Mouse (Mus musculus) thymus, adult 2 months (tissue): ENCODE data around the gene Als2. TPM values are rescaled to one million over a fixed set of nuclear protein-coding genes. Genes with fewer than 3 reads are reported as not detected.

Source experiments
- DNase-seq: peaks from one replicate; pipeline ENCODE4 v3.0.0; 2021
- H3K27ac ChIP-seq: fragments of 200-500 bp; 2 replicates; pipeline ENCODE4 v1.5.1; 2012; ENCODE audit warnings: low read length, control low read depth; ENCODE audit not compliant: control insufficient read depth, insufficient read depth
- H3K27me3 ChIP-seq: fragments of 200-500 bp; 2 replicates; pipeline ENCODE4 v1.6.1; 2012; ENCODE audit warnings: mild to moderate bottlenecking, low read length, moderate library complexity, mixed read lengths; ENCODE audit not compliant: control insufficient read depth, insufficient read depth
- H3K36me3 ChIP-seq: fragments of 200-500 bp; 2 replicates; pipeline ENCODE4 v1.6.1; 2012; ENCODE audit warnings: mild to moderate bottlenecking, low read length, moderate library complexity; ENCODE audit not compliant: control insufficient read depth, insufficient read depth
- H3K4me1 ChIP-seq: fragments of 200-500 bp; replicated peaks from 2 replicates; pipeline ENCODE4 v1.6.1; 2012; ENCODE audit warnings: low read length; ENCODE audit not compliant: control insufficient read depth, insufficient read depth
- H3K4me3 ChIP-seq: fragments of 200-500 bp; 2 replicates; pipeline ENCODE4 v1.5.1; 2012; ENCODE audit warnings: mild to moderate bottlenecking, low read length, control low read depth, moderate library complexity; ENCODE audit not compliant: control insufficient read depth, insufficient read depth
- CTCF ChIP-seq: fragments of 200-500 bp; IDR thresholded peaks from 2 replicates; pipeline ENCODE4 v1.5.1; 2012; ENCODE audit warnings: mild to moderate bottlenecking, control low read depth, low read length, moderate library complexity, borderline replicate concordance; ENCODE audit not compliant: control insufficient read depth, poor library complexity, insufficient read depth; ENCODE audit errors: extremely low read depth
- POLR2A ChIP-seq: fragments of 200-500 bp; IDR thresholded peaks from 2 replicates; pipeline ENCODE4 v1.6.1; 2012; ENCODE audit warnings: mild to moderate bottlenecking, low read length, control low read depth, moderate library complexity; ENCODE audit not compliant: control insufficient read depth, poor library complexity, insufficient read depth; ENCODE audit errors: extremely low read depth
- WGBS: fragments of 180-500 bp; shearing (Covaris S2); methylation state at CpG from one replicate; pipeline ENCODE4 v1.1.7; 2018; 5-methylcytosine and 5-hydroxymethylcytosine counted together
- polyA plus RNA-seq: library from polyadenylated mRNA; depleted of rRNA; stranded (reverse); fragments of >200 nt; gene quantifications from 2 replicates; pipeline ENCODE4 v1.2.3, GENCODE M21; 2012; rRNA removed

The Als2 gene
- 15.9 and 18.6 TPM in 2 replicates for polyA plus RNA-seq

- Histone ChIP-seq H3K4me1 (no peaks in the 10 kb centered on the region), H3K27me3 (no peaks in the 10 kb centered on the region), H3K4me3 (peak within 1 kb of the TSS; percentile 62), H3K36me3 (no peaks in the 10 kb centered on the region), H3K27ac (peak within 1 kb of the TSS; percentile 34; the same call in 1 of the 2 replicates)
- peak; percentile 98 for DNase-seq
- TF ChIP-seq POLR2A = peak; percentile 76
- peak; percentile 41; the same call in 1 of the 2 replicates for TF ChIP-seq CTCF
- under 1% methylated on average over 58 of the region's 58 CpGs for WGBS
Measured at GRCm38 (mm10) chr1:59236856-59237441, at the start of gene Als2. Gene Als2, minus strand, starts transcription at chr1:59237231.

- no peaks in the 10 kb centered on the region for H3K4me1 ChIP-seq
- no peak overlapping the region for H3K4me3 ChIP-seq
- TF ChIP-seq POLR2A (no peak), CTCF (no peak)
- no peaks in the 10 kb centered on the region for H3K27me3 ChIP-seq
- H3K36me3 ChIP-seq = no peaks in the 10 kb centered on the region
- H3K27ac ChIP-seq = no peak overlapping the region
- DNase-seq = peak; percentile 30
- 77% methylated on average over 13 of the region's 13 CpGs for WGBS
Measured at GRCm38 (mm10) chr1:59286316-59286850, 49.4 kb upstream of the Als2 start.

- no peaks in the 10 kb centered on the region for H3K36me3 ChIP-seq
- DNase-seq = no peak
- WGBS = 97% methylated on average over 5 of the region's 5 CpGs
- no peak overlapping the region for H3K27ac ChIP-seq
- H3K4me3 ChIP-seq = no peak overlapping the region
- no peaks in the 10 kb centered on the region for H3K27me3 ChIP-seq
- H3K4me1 ChIP-seq = no peaks in the 10 kb centered on the region
- TF ChIP-seq CTCF (no peak), POLR2A (no peak)
Measured at GRCm38 (mm10) chr1:59285880-59286279, 48.8 kb upstream of the Als2 start.

GRCm38 (mm10) chr1:59272189-59272588 lies 35.2 kb upstream of the Als2 start:
- no peaks in the 10 kb centered on the region for H3K36me3 ChIP-seq
- WGBS = 94% methylated on average over 3 of the region's 3 CpGs
- TF ChIP-seq POLR2A = no peak
- TF ChIP-seq CTCF = no peak

GRCm38 (mm10) chr1:59269951-59270689 lies 33.1 kb upstream of the Als2 start:
- 87% methylated on average over 20 of the region's 20 CpGs for WGBS
- no peak for DNase-seq
- Histone ChIP-seq H3K36me3 (no peaks in the 10 kb centered on the region), H3K4me1 (no peaks in the 10 kb centered on the region), H3K4me3 (no peak overlapping the region), H3K27me3 (no peaks in the 10 kb centered on the region), H3K27ac (no peak overlapping the region)
- TF ChIP-seq CTCF = no peak
- TF ChIP-seq POLR2A = no peak

More at GRCm38 (mm10) chr1:59272189-59272588, 35.2 kb upstream of the Als2 start:
- Histone ChIP-seq H3K27me3 (no peaks in the 10 kb centered on the region), H3K4me3 (no peak overlapping the region), H3K27ac (no peak overlapping the region), H3K4me1 (no peaks in the 10 kb centered on the region)
- no peak for DNase-seq

DNA sequence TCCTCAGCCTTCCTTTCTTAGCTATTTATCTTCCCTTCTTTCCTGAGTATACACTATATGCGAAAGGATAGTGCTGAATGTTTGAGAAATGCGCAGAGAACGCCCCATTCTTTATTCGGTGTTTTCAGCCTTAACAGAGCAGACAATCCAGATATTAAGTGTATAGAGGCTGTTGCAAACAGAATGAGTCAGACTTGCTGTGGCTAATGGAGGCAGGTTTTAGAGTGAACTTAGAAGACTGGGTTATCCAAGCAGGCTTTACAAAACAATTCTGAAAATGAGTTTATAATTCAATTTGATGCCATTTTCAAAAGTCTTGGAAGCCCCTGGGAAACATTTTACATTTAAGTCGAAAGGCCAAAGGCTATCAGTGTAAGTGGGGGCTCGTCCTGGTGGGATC lies 32.4 kb upstream of the Als2 start:
- Histone ChIP-seq H3K27me3 (no peaks in the 10 kb centered on the region), H3K4me1 (no peaks in the 10 kb centered on the region), H3K27ac (no peak overlapping the region), H3K4me3 (no peak overlapping the region), H3K36me3 (no peaks in the 10 kb centered on the region)
- TF ChIP-seq CTCF = no peak
- TF ChIP-seq POLR2A = no peak
- no peak for DNase-seq
- 98% methylated on average over 6 of the region's 6 CpGs for WGBS
